Mouse (Mus musculus) MEL (cell line): ENCODE measurements around the gene Rorb. TPM values are rescaled to one million over a fixed set of nuclear protein-coding genes. Genes with fewer than 3 reads are reported as not detected.

ENCODE experiments used
- DNase-seq: peaks from one replicate; pipeline ENCODE4 v3.0.0; 2011; ENCODE audit warnings: low read depth, low spot score
- H3K27ac ChIP-seq: 2 replicates; pipeline ENCODE4 v1.5.1; 2012; ENCODE audit warnings: low read depth, mild to moderate bottlenecking, control low read depth, low read length, moderate library complexity; ENCODE audit not compliant: control insufficient read depth
- H3K27me3 ChIP-seq, 2 experiments: fragments of 150-350 bp in 1 of 2; sonication (generic) in 1 of 2; 2 replicates each; pipeline ENCODE4 v1.6.1; 2012; ENCODE audit warnings: low read length in 2 of 2, mild to moderate bottlenecking in 2 of 2, improper control_type of control experiment in 1 of 2, moderate library complexity in 1 of 2; ENCODE audit not compliant: insufficient read depth in 2 of 2, control insufficient read depth in 1 of 2
- H3K36me3 ChIP-seq, 2 experiments: 2 replicates each; pipeline ENCODE4 v1.6.1; 2012 to 2014; ENCODE audit warnings: low read length in 2 of 2, improper control_type of control experiment in 1 of 2, inconsistent platforms in 1 of 2, mild to moderate bottlenecking in 1 of 2; ENCODE audit not compliant: insufficient read depth in 2 of 2, control insufficient read depth in 1 of 2
- H3K4me1 ChIP-seq, 2 experiments: fragments of 150-350 bp in 1 of 2; sonication (generic) in 1 of 2; 2 replicates each; pipeline ENCODE4 v1.6.1; 2012; ENCODE audit warnings: low read length in 2 of 2, improper control_type of control experiment in 1 of 2, mild to moderate bottlenecking in 1 of 2; ENCODE audit not compliant: insufficient read depth in 2 of 2, control insufficient read depth in 1 of 2
- H3K4me3 ChIP-seq, 2 experiments: fragments of 150-350 bp in 1 of 2; sonication (generic) in 1 of 2; 2 replicates each; pipeline ENCODE4 v1.5.1; 2012; ENCODE audit warnings: low read depth in 2 of 2, low read length in 2 of 2, mild to moderate bottlenecking in 2 of 2, moderate library complexity in 2 of 2, control low read depth in 1 of 2, improper control_type of control experiment in 1 of 2; ENCODE audit not compliant: control insufficient read depth in 1 of 2, insufficient read depth in 1 of 2
- H3K79me2 ChIP-seq: 2 replicates; pipeline ENCODE4 v1.6.1; 2012; ENCODE audit warnings: mild to moderate bottlenecking, low read length, moderate library complexity; ENCODE audit not compliant: control insufficient read depth, poor library complexity, insufficient read depth
- H3K9ac ChIP-seq: 2 replicates; pipeline ENCODE4 v1.6.1; 2012; ENCODE audit warnings: low read depth, mild to moderate bottlenecking, control low read depth, low read length, moderate library complexity; ENCODE audit not compliant: control insufficient read depth, poor library complexity, severe bottlenecking
- H3K9me3 ChIP-seq: fragments of 150-350 bp; sonication (generic); replicated peaks from 2 replicates; pipeline ENCODE4 v1.6.1; 2012; ENCODE audit warnings: mild to moderate bottlenecking, low read length, improper control_type of control experiment, moderate library complexity; ENCODE audit not compliant: insufficient read depth
- BHLHE40 ChIP-seq: IDR thresholded peaks from 2 replicates; pipeline ENCODE4 v1.6.1; 2012; ENCODE audit warnings: low read depth, mild to moderate bottlenecking, inconsistent platforms, low read length, improper control_type of control experiment, borderline replicate concordance
- CHD2 ChIP-seq: IDR thresholded peaks from 2 replicates; pipeline ENCODE4 v1.6.1; 2011; ENCODE audit warnings: low read length, improper control_type of control experiment
- CTCF ChIP-seq, 3 experiments: IDR thresholded peaks in 2 of 3; conservative IDR thresholded peaks in 1 of 3; 2 replicates each; pipeline ENCODE4 v1.5.1; 2011 to 2012; ENCODE audit warnings: low read length in 3 of 3, low read depth in 2 of 3, mild to moderate bottlenecking in 2 of 3, improper control_type of control experiment in 1 of 3, inconsistent platforms in 1 of 3, mixed read lengths in 1 of 3, moderate library complexity in 1 of 3; ENCODE audit not compliant: control insufficient read depth in 1 of 3, insufficient read depth in 1 of 3, poor library complexity in 1 of 3, severe bottlenecking in 1 of 3
- E2F4 ChIP-seq: IDR thresholded peaks from 2 replicates; pipeline ENCODE4 v1.6.1; 2011; ENCODE audit warnings: low read depth, low read length, improper control_type of control experiment, borderline replicate concordance
- ETS1 ChIP-seq: IDR thresholded peaks from 2 replicates; pipeline ENCODE4 v1.6.1; 2012; ENCODE audit warnings: low read depth, mild to moderate bottlenecking, inconsistent platforms, low read length, improper control_type of control experiment, moderate library complexity
- GABPA ChIP-seq: IDR thresholded peaks from 2 replicates; pipeline ENCODE4 v1.6.1; 2012; ENCODE audit warnings: low read depth, mild to moderate bottlenecking, inconsistent platforms, low read length, improper control_type of control experiment, moderate library complexity
- MAX ChIP-seq: IDR thresholded peaks from 2 replicates; pipeline ENCODE4 v1.6.1; 2011; ENCODE audit warnings: low read length, improper control_type of control experiment
- MEF2A ChIP-seq: IDR thresholded peaks from 2 replicates; pipeline ENCODE4 v1.6.1; 2014; ENCODE audit warnings: low read depth, mild to moderate bottlenecking, inconsistent platforms, low read length, improper control_type of control experiment; ENCODE audit not compliant: poor library complexity, insufficient replicate concordance, severe bottlenecking; ENCODE audit errors: extremely low read depth
- MYB ChIP-seq: IDR thresholded peaks from 2 replicates; pipeline ENCODE4 v1.6.1; 2011; ENCODE audit warnings: mild to moderate bottlenecking, low read depth, low read length, improper control_type of control experiment
- MYC ChIP-seq: IDR thresholded peaks from 2 replicates; pipeline ENCODE4 v1.6.1; 2011; ENCODE audit warnings: low read depth, mild to moderate bottlenecking, low read length, improper control_type of control experiment, moderate library complexity
- NELFE ChIP-seq: IDR thresholded peaks from 2 replicates; pipeline ENCODE4 v1.6.1; 2011; ENCODE audit warnings: low read depth, low read length, improper control_type of control experiment
- NRF1 ChIP-seq: IDR thresholded peaks from 2 replicates; pipeline ENCODE4 v1.6.1; 2014; ENCODE audit warnings: low read depth, mild to moderate bottlenecking, inconsistent platforms, low read length, improper control_type of control experiment, moderate library complexity; ENCODE audit not compliant: poor library complexity, insufficient read depth, severe bottlenecking
- POLR2A ChIP-seq, 2 experiments: IDR thresholded peaks; 2 replicates each; pipeline ENCODE4 v1.6.1; 2011 to 2012; ENCODE audit warnings: low read length in 2 of 2, mild to moderate bottlenecking in 2 of 2, control low read depth in 1 of 2, improper control_type of control experiment in 1 of 2, low read depth in 1 of 2, moderate library complexity in 1 of 2; ENCODE audit not compliant: control insufficient read depth in 1 of 2, insufficient read depth in 1 of 2, poor library complexity in 1 of 2
- POLR2AphosphoS2 ChIP-seq: IDR thresholded peaks from 2 replicates; pipeline ENCODE4 v1.6.1; 2011; ENCODE audit warnings: low read length, improper control_type of control experiment
- POLR2AphosphoS5 ChIP-seq: IDR thresholded peaks from 2 replicates; pipeline ENCODE4 v1.6.1; 2012; ENCODE audit warnings: low read depth, borderline replicate concordance, mild to moderate bottlenecking, inconsistent platforms, low read length, moderate library complexity, mixed read lengths
- RAD21 ChIP-seq: IDR thresholded peaks from 2 replicates; pipeline ENCODE4 v1.6.1; 2011; ENCODE audit warnings: mild to moderate bottlenecking, low read depth, low read length, improper control_type of control experiment
- RCOR1 ChIP-seq: IDR thresholded peaks from 2 replicates; pipeline ENCODE4 v1.6.1; 2012; ENCODE audit warnings: low read depth, mild to moderate bottlenecking, inconsistent platforms, low read length, improper control_type of control experiment
- SMC3 ChIP-seq: IDR thresholded peaks from 2 replicates; pipeline ENCODE4 v1.6.1; 2011; ENCODE audit warnings: low read depth, low read length, improper control_type of control experiment
- TBP ChIP-seq: IDR thresholded peaks from 2 replicates; pipeline ENCODE4 v1.8.0; 2011; ENCODE audit warnings: low read depth, low read length, improper control_type of control experiment
- UBTF ChIP-seq: IDR thresholded peaks from 2 replicates; pipeline ENCODE4 v1.6.1; 2012; ENCODE audit warnings: low read depth, mild to moderate bottlenecking, inconsistent platforms, low read length, improper control_type of control experiment, moderate library complexity, borderline replicate concordance; ENCODE audit not compliant: insufficient read depth
- USF1 ChIP-seq: IDR thresholded peaks from 2 replicates; pipeline ENCODE4 v1.6.1; 2014; ENCODE audit warnings: low read depth, mild to moderate bottlenecking, inconsistent platforms, low read length, improper control_type of control experiment, moderate library complexity
- USF2 ChIP-seq, 2 experiments: IDR thresholded peaks; 2 replicates each; pipeline ENCODE4 v1.6.1; 2011 to 2012; ENCODE audit warnings: improper control_type of control experiment in 2 of 2, low read length in 2 of 2, borderline replicate concordance in 1 of 2, inconsistent platforms in 1 of 2, low read depth in 1 of 2, mild to moderate bottlenecking in 1 of 2; ENCODE audit not compliant: insufficient read depth in 1 of 2
- ZC3H11A ChIP-seq: IDR thresholded peaks from 2 replicates; pipeline ENCODE4 v1.6.1; 2012; ENCODE audit warnings: low read depth, mild to moderate bottlenecking, inconsistent platforms, low read length, improper control_type of control experiment
- ZMIZ1 ChIP-seq: IDR thresholded peaks from 2 replicates; pipeline ENCODE4 v1.6.1; 2012; ENCODE audit warnings: low read depth, mild to moderate bottlenecking, inconsistent platforms, low read length, improper control_type of control experiment, moderate library complexity
- polyA plus RNA-seq, 2 experiments: library from polyadenylated mRNA; stranded (reverse) in 1 of 2; unstranded in 1 of 2; fragments of >175 nt in 1 of 2; fragments of >200 nt in 1 of 2; gene quantifications; 2 replicates each; pipeline versions ENCODE4 v1.2.1 to v1.2.4; 2012; ENCODE audit warnings: low replicate concordance in 2 of 2, low read depth in 1 of 2; ENCODE audit not compliant: insufficient read length in 2 of 2, insufficient read depth in 1 of 2, missing spikeins in 1 of 2
- total RNA-seq: library from RNA; depleted of rRNA; stranded (reverse); fragments of 300-350 nt; gene quantifications from 2 replicates; pipeline ENCODE4 v1.2.3, GENCODE M21; 2012

Gene Rorb
- total and polyA plus RNA-seq, 3 experiments: not detected

DNA sequence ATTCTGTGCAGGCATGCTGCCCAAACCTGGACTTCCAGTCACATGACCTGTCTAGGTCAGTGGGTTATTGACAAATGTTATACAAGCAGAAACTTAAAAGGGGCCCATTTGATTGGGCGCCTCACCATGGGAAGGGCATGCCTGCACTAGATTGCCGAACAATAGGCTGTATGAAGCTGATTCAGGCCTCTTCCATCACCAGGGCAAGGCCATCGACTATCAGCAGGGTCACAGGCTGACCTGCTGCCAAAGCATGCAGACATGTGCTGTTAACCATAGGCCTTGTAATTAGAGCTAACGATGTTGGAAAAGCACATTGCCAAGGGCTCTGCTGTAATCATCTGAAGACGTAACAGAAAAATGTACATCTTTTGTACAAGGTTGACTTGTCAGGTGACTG lies 131.0 kb downstream of the Rorb start:
- H3K36me3 ChIP-seq: no peaks in the 10 kb centered on the region
- no peak for DNase-seq
- no peak overlapping the region for H3K27ac ChIP-seq
- no peak overlapping the region for H3K9ac ChIP-seq
- H3K4me1 ChIP-seq: no peaks in the 10 kb centered on the region
- no peaks in the 10 kb centered on the region for H3K79me2 ChIP-seq
- no peak overlapping the region for H3K4me3 ChIP-seq
- no peaks in the 10 kb centered on the region for H3K9me3 ChIP-seq
- 0 out of 4 replicates have a peak, but pooled peaks cover 0 to 3% of the 10 kb centered on the region in 2 experiments for H3K27me3 ChIP-seq
- no peak for TF ChIP-seq MAX
- TF ChIP-seq ETS1: no peak
- TF ChIP-seq USF2 (IDR thresholded peaks at IDR 0.05; ENCODE audit: borderline replicate concordance in 1 of 2, insufficient read depth in 1 of 2, low read depth in 1 of 2, low read length in 2 of 2): no peak
- no peak for TF ChIP-seq POLR2AphosphoS2
- no peak for TF ChIP-seq E2F4
- TF ChIP-seq, all 39 proteins: peak for 0

DNA sequence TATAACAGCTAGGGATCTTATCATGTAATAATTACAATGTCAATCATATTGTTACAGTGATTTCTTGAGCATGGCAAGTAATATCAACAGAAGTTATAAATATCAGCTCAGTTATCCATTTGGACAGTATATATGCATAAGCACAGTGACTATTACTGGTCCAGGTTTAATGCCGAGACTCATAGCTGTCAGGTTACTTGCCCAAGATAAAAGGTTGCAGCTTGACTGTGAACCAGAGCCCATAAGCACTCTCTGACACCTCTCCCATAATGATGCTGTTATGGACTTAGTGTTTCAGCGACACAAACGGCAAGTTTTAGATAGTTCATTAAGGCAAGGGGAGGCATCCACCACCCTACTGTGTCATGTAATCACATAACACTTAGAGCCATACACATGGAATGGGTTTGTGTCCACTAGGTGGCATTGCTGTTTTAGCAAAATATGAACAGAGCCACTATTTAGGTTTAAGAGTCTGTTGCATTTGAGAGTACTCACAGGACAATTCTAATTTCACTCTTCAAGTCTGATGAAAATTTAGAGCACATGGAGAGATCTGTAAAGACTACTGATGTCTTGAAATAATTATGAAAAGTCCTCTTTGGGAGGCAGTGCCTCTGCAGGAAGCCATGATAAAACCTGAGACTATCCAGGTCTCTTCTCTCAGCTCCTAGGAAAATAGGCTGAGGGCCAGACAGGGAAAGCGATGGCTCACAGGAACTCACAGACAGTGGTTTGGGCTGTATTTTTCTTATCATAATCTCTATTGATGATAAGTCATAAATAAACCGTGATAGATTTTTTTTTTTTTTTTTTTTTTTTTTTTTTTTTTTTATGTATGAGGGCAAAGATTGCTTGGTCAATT lies 136.0 kb downstream of the Rorb start:
- no peaks in the 10 kb centered on the region for H3K36me3 ChIP-seq

DNA sequence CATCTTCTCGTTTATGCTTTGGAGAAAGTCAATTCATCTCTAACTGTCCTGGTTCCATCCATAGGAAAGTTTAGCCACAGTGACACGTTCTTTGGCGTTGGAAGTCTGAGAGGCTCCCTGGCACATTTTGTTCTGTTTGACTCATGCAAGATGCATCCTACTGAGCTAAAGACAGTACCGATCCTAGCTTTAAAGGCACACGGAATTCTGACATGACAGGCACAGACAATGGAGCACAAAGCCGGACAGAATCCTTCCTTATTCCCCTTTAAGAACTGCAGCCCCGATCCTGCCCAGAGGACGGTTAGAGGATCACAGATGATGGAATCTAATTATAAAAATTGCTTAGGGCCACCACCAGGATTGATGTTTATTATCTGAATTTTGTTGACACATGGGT lies 141.6 kb downstream of the Rorb start:
- H3K27me3 ChIP-seq: peaks cover 2% of the 10 kb centered on the region in 2 experiments; a peak in 2 of 4 replicates
- H3K36me3 ChIP-seq: no peaks in the 10 kb centered on the region
- no peaks in the 10 kb centered on the region for H3K4me1 ChIP-seq

More for the DNA sequence above, 136.0 kb downstream of the Rorb start:
- Histone ChIP-seq H3K9ac (no peak overlapping the region), H3K79me2 (no peaks in the 10 kb centered on the region), H3K27ac (no peak overlapping the region), H3K4me3 (no peak overlapping the region), H3K9me3 (no peaks in the 10 kb centered on the region), H3K4me1 (no peaks in the 10 kb centered on the region), H3K27me3 (0 out of 4 replicates have a peak, but pooled peaks cover 0 to 4% of the 10 kb centered on the region in 2 experiments)
- DNase-seq: peak; percentile 32
- TF ChIP-seq CTCF (IDR thresholded peaks at IDR 0.05 in 2 of 3, conservative IDR thresholded peaks at IDR 0.05 in 1 of 3; ENCODE audit: control insufficient read depth in 1 of 3, insufficient read depth in 1 of 3, low read depth in 2 of 3, low read length in 3 of 3, poor library complexity in 1 of 3, severe bottlenecking in 1 of 3) (peak in 2 of 3 experiments; percentile 20 to 61; a peak in 2 of 6 replicates), ZMIZ1 (no peak), CHD2 (no peak), USF1 (no peak), SMC3 (peak; percentile 64), POLR2A (IDR thresholded peaks at IDR 0.05; ENCODE audit: control insufficient read depth in 1 of 2, insufficient read depth in 1 of 2, low read depth in 1 of 2, low read length in 2 of 2, poor library complexity in 1 of 2) (no peak), ZC3H11A (peak; percentile 44), UBTF (no peak), RAD21 (peak; percentile 63)

More for the DNA sequence above, 141.6 kb downstream of the Rorb start:
- no peak for DNase-seq
- TF ChIP-seq BHLHE40 (no peak), RCOR1 (no peak), NELFE (no peak), MYC (no peak), GABPA (no peak), CHD2 (no peak), TBP (no peak), UBTF (no peak), MEF2A (no peak), POLR2AphosphoS5 (no peak), MYB (no peak), USF2 (IDR thresholded peaks at IDR 0.05; ENCODE audit: borderline replicate concordance in 1 of 2, insufficient read depth in 1 of 2, low read depth in 1 of 2, low read length in 2 of 2) (no peak), NRF1 (no peak)
- Histone ChIP-seq H3K9me3 (no peaks in the 10 kb centered on the region), H3K27ac (no peak overlapping the region), H3K4me3 (no peak overlapping the region), H3K9ac (no peak overlapping the region), H3K79me2 (no peaks in the 10 kb centered on the region)
